Mouse (Mus musculus) cerebellum, adult 2 months (tissue): ENCODE measurements around the gene Phospho2.

Experiments
- CTCF ChIP-seq: fragments of 200-500 bp; IDR thresholded peaks from 2 replicates; pipeline ENCODE4 v1.5.1; 2011; ENCODE audit warnings: low read depth, mild to moderate bottlenecking, control low read depth, low read length, moderate library complexity, borderline replicate concordance; ENCODE audit not compliant: insufficient read depth
- POLR2A ChIP-seq: fragments of 200-500 bp; IDR thresholded peaks from 2 replicates; pipeline ENCODE4 v1.6.1; 2011; ENCODE audit warnings: low read length, control low read depth, borderline replicate concordance; ENCODE audit not compliant: insufficient read depth

DNA sequence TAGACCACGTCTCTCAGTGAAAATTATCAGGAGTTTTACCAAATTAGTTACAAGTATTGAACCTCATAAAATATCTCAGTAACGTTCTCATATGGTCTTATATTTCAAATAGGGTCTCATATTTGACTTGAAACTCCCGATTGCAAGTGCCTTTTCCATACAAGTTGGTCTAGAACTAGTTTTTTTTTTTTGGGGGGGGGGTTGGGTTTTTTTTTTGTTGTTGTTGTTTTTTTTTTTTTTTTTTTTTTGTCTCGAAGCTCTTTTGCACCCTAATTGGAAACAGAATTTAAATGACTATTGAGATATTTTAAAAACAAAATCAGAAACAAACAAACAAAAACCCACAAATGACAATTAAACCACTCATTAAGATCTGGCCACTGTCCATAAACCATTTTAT is 1.3 kb downstream of the Phospho2 start:
- no peak for TF ChIP-seq CTCF
- TF ChIP-seq POLR2A, result no peak
